Mouse (Mus musculus) cerebellum, adult 18-20 months (tissue): ENCODE results near the gene Vmn2r7.
"Not testable (repeated sequence)": the region's sequence is repeated elsewhere in the genome, so short reads cannot be mapped to it uniquely, and the experiment has no call there.

Source experiments
- DNase-seq, 2 experiments: peaks; one replicate each; pipeline ENCODE4 v3.0.0; 2021

The Vmn2r7 gene

DNA sequence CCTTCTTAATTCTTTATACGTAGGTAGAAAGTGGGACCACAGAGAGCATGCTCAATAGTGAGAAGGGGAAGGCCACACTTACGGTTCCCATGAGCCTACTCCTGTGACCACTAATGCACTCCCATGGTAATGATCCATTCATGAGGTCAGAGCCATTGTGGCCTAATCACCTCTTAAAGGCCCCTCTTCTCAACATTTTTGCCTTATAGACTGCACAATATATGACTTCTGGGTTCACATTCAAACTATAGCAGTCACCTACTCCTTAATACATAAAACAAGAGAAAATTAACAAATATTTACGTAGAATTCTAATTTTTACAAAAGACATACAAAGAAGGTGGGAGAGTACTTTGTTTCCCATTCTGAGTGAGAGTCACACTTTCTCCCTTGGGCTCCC lies at the start of gene Vmn2r7:
Gene Vmn2r7, minus strand, starts transcription at position 101 of the 400 bp plus-strand sequence.
- not testable (repeated sequence) for DNase-seq

DNA sequence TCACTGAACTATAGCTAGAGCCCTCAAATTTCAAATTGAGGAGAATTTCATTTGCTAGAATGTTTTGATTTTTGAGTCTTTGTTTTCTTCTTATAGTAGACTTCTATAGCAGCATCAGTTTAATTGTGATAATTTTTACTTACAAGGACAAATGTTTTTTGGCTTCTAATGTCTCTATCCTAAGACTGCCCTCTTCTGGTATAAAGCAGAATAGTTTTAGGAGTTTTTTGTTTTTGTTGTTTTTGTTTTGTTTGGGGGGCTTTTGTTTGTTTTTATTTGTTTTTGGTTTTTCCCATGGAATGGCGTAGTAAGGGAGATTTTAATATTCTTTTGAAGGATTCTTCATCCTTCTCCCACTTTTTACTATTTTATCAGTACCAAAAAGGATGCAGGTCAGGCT lies 45.2 kb upstream of the Vmn2r7 start:
- DNase-seq = no peak

DNA sequence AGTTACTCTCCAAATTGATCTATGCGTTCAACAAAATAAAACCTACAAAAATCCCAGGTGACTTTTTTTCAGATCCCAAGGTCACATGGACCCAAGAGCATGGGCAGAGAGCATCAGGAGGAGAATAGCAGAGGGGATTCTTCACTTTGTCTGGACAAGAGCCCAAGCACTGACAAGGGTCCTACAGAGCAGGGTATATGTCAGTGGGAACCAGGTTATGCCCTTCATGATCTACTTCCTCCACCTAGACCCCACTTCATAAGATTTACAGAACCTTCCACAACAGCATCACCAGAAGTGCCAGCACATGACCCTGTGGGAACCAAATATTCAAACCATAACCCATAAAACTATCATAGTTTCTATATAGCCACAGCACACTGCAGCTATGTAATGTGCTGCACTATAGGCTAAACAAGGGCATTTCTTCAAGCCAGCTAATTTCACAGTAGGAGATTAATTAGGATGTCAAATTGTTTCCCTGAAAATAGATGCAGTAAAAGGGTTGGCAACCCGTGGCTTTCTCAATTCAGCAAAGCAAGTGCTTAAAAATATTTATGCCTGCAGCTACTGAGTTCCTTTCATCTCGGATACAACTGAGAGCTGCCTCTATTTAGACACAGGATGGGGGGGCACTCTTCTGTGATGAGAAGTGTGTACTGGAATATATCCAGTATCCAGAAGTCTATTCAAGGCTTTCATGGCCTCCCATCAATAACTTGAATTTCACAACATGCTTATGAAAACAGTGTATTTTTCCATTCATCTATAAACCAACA lies 33.8 kb upstream of the Vmn2r7 start:
- no peak for DNase-seq

DNA sequence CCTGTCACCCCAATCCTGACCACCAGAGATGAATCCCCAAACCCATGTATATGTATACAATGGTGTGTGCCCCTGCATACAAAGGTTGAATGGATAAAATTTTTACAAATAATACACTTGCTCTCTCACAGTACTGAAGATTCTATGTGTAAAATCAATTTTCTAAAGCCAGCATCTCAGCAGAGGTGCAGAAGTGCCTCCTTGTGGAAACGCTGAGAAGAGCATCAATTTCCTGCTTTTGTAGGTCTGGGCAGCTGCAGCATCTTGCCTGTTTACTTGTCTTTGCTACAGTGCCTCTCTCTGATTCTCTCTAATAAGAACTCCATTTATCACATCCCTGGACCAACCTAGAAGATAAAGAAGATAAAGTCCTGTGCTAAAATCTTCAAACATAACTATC lies 32.1 kb upstream of the Vmn2r7 start:
- no peak for DNase-seq

- DNase-seq = no peak
Measured at GRCm38 (mm10) chr3:64842881-64843280, 1.7 kb downstream of the Vmn2r7 start.

DNA sequence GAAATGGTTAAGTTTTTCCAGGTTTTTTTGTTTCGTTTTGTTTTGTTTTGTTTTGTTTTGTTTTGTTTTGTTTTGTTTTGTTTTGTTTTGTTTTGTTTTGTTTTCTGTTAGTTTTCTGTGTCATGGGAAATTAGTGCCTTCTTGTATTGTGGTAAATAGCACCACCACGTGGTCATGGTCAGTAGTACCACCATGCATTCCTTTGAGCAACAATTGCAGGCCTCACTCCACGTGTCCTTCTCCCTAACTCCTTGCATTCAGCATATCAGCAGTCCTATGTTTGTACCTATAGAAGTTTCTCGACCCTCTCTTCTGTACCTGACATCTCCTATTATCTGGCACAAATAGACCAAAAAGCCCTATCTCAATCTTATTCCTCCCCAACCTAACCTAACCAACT lies 2.3 kb downstream of the Vmn2r7 start:
- peak; percentile 36 to 51 for DNase-seq

GRCm38 (mm10) chr3:64831134-64831533 lies 13.4 kb downstream of the Vmn2r7 start:
- DNase-seq = no peak

- DNase-seq = no peak
Measured at GRCm38 (mm10) chr3:64791245-64791591, 53.3 kb downstream of the Vmn2r7 start.

DNA sequence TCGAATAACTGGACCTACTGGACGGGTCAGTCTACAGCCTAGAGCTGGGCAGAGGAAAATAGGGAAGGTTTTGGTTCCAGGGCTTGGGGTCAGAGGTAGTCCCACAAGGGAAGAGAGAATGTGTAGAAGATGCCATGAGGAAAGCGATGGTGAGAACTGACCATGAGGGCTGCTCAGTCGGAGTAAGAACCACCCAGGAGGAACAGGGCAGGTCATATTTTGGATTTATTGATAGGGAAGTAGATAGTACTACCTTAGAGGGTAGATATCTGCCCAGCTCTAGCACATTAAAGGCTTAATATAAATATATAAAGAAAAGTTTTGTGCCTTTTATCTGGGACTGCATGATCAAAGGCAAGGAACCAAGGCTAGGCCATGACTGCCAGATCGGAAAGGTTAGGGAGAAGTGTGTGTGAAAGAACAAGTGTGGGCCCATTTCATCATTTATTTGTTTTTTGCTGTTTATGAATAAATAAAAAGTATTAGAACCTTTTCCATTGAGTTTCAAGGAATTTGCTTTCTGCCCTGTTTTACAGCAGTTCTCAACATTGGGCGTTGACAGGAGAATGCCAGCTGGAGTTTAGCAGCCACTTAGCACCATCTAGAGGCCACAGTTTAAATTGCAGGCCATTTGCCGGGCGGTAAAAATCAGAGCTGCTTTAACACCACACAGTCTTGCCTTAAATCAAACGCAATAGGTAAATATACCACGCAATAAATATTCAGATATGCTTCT lies 53.9 kb downstream of the Vmn2r7 start:
- peak; percentile 39 to 66 for DNase-seq

DNA sequence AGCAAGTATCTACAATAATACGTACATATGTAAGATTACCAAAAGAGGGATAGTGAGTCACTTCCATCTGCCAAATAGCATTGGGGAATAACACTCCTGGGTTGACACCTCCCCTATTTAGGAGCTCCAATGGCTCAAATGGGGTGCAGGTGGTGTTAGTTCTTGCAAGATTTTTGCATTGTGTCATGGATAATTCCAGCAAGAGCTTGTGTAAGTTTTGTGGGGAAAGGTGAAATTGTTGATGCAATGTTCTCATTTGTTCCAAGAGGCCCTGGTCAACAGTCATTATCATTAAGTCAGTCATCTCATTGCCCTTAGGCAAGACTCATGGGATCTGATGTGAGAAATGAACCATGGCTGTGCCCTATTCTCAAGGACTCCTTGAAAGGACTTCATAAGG lies 61.7 kb downstream of the Vmn2r7 start:
- DNase-seq = no peak

DNA sequence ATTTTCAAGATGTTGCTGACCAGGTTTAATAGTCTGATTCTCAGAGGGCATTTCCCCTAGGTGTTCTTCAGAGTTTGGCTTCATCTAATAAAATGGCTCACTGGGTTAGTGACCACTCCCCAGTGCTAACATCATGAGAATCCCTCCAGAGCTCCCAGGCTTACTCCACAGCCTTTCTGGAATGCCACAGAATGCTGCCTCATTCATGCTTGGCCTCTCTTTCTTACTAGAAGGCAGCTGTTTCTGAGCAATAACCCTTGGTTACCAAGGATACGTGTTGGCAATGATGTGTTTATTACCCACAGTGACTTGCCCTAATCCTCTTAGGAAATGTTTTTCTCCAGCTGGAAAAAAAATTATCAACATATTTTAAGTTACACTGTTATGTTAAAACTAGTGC lies 72.4 kb downstream of the Vmn2r7 start:
- DNase-seq = no peak

GRCm38 (mm10) chr3:64756145-64756544 lies 88.4 kb downstream of the Vmn2r7 start:
- DNase-seq = no peak

DNA sequence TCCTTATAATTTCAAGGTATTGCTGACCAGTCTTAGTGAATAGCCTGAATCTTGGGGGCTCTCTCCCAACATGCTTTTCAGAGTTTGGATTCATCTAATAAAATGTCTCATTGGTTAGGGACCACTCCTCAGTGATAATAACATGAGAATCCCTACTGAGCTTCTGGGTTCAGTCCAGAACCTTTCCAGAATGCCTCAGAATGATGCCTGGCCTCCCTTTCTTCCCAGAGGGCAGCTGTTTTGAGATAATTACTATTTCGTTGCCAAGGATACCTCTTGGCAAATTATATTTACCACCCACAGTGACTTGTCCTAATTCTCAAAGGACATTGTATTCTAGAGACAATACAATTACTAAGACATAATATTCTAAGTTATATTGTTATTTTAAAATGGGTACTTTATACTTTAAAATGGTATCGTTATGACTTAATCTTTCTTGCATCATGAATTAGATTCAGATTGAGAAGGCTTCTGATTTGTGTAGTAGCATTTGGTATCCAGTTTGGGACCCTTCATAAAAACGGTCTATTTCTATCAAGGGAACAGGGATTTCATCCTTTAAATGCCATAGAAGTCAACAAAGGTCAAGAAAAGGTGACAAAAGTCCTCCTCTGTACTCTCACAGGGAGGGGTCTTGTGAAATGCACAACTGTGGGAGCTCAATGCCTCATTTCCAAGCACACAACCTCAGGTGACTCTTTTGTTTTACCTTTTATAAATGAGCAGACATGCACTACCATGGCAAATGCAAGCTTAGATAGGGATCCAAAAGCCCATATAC lies 117.2 kb downstream of the Vmn2r7 start:
- DNase-seq = peak; percentile 11 to 17

- DNase-seq = not testable (repeated sequence)
Measured at GRCm38 (mm10) chr3:64725736-64726135, 118.8 kb downstream of the Vmn2r7 start.

DNA sequence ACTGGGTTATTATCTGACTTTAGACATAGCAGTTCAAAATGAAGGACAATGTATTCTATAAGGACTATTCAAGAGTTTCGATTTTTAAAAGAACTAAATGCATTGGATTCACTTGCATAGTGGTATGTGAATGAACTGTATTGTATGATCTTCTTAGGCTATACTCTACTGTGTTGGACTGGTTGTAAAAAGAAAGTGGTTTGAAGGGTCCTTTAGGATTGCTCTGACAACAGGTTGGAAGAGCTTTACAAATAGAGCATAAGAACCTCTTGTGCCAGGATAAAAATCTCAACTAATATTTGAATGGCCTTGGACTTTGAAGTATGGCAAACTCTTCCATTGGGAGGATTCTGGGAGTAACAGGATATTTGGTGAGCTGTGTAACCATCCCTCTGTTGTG lies 168.5 kb downstream of the Vmn2r7 start:
- DNase-seq = not testable (repeated sequence)
